Mouse (Mus musculus) thymus, postnatal 36 days (tissue): ENCODE measurements at regions not wholly inside any gene's neighbourhood (a gene's known extent, or its start where the extent isn't known, plus 50 kb on each side); places are given as distances from the start of the nearest gene placed in this dataset.
A peak's percentile ranks its signal among the peaks of the same experiment; 100 is the strongest.
"Not testable (repeated sequence)": the region's sequence is repeated elsewhere in the genome, so short reads cannot be mapped to it uniquely, and the experiment has no call there.

Experiments used
- DNase-seq, 2 experiments: peaks; one replicate each; pipeline ENCODE4 v3.0.0; 2022; ENCODE audit warnings: mixed read lengths in 2 of 2

GRCm38 (mm10) chr12:17992572-17992971 is 301.9 kb downstream of the Hpcal1 start:
- DNase-seq: peak in 1 of 2 experiments; percentile 1

DNA sequence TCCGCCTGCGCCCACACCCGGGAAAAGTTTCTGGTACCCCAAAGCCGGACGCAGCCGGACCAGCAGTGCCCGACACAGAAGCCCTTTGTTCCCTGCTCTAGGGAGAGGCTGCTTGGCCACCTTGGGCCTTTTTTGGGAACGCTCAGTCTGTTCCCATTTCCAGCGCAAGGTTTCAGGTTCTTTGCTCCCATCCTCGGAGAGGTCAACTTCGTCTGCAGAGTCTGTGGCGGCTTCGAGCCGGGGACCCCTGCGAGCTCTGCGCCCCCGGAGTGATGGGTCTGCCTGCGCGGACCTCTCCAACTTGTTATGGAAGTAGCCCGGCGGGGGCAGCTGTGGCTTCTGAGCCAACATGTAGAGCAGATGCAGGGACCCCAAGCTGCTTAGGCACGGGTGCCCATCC is 302.7 kb downstream of the Hpcal1 start:
- not testable (repeated sequence) for DNase-seq
